Mouse (Mus musculus) lung, postnatal 0 days (tissue): ENCODE data around the gene Ttll3.

Experiments
- CTCF ChIP-seq: IDR thresholded peaks from 2 replicates; pipeline ENCODE4 v1.5.1; 2016; ENCODE audit warnings: antibody characterized with exemption, mild to moderate bottlenecking
- EP300 ChIP-seq: IDR thresholded peaks from 2 replicates; pipeline ENCODE4 v1.6.1; 2016; ENCODE audit warnings: antibody characterized with exemption, mild to moderate bottlenecking, control low read depth

- TF ChIP-seq CTCF, result no peak
- no peak for TF ChIP-seq EP300
Observed at GRCm38 (mm10) chr6:113377172-113377495, 11.9 kb upstream of the Ttll3 start.
